Mouse (Mus musculus) ovary, postnatal 10 days (tissue): ENCODE data around the gene Etv6.
A peak's percentile ranks its signal among the peaks of the same experiment; 100 is the strongest.

Source experiments
- DNase-seq: peaks from one replicate; pipeline ENCODE4 v3.0.0; 2022; ENCODE audit warnings: low spot score

The Etv6 gene

GRCm38 (mm10) chr6:134078016-134078415 lies 42.5 kb downstream of the Etv6 start:
- DNase-seq, result no peak

DNA sequence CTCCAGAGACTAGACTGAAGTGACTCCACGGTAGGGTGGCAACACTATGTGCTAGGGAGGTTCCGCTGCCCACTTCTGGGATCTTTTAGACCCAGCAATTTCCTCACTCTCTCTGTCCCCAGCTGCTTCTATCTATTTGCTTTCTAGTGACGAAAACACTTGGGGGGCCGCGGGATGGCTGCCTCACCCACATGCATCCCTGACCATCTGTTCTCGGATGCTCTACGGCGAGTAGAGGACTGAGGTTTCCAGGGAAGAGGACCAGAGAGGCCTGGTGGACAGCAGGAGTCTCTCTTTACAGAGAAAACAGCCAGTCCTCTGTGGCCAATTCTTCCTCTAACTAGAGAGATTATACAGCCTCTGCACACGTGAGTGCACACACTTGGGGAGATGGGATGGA lies 43.6 kb downstream of the Etv6 start:
- DNase-seq, result no peak

DNA sequence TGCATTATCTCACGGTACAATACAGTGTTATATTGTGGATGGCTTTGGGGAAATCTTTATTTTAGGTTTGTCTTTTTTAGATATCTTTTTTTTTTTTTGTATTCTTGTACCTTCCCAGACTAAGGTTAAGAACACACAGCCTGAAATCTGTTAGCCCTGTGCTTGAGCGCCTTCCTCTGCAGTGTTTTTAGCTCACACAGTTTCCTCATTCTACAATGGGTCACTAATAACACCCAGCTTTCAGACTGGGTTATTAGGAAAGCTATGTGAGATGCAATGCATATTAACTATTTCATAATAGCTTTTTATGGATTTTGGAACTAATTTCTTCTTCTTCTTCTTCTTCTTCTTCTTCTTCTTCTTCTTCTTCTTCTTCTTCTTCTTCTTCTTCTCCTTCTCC lies 44.1 kb downstream of the Etv6 start:
- no peak for DNase-seq

- DNase-seq, result no peak
Measured at GRCm38 (mm10) chr6:134080946-134081345, 45.4 kb downstream of the Etv6 start.

GRCm38 (mm10) chr6:134082229-134082920 lies 46.9 kb downstream of the Etv6 start:
- DNase-seq, result no peak

DNA sequence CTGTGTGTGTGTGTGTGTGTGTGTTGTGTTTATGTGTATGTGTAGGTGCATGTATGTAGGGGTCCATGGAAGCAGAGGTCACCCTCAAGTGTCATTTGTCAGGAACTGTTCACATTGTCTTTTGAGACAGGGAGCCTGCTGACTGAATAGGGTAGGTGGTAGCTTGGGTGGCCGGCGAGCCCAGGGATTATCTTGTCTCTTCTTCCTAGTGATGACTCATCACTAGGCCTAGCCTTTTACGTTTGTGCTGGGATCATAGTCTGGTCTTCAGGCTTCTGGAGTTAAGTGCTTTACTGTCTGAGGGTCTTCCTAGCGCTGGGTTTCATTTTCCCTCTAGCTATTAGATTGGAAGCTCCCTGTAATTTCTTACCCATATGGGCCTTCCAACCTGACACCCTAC lies 47.9 kb downstream of the Etv6 start:
- DNase-seq, result no peak

DNA sequence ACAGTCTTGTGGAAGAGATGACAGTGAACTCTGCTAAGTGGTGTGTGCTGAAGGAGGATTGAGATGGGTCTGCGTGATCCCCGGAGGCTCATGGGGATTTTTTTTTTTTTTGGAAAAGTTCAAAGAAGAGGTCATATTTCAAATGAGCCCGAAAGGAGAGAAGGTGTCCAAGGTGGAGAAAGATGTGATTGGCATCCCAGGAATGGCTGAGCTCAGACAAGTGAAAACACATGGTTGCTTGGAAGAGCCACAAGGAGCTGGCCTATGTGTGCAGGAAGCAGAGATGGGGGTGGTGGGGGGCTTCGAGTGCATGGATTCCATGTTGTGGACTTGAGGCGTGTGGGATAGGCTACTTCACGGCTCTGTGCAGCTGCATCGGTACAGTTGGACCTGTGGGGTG lies 50.9 kb downstream of the Etv6 start:
- DNase-seq, result no peak

GRCm38 (mm10) chr6:134087709-134088108 lies 52.2 kb downstream of the Etv6 start:
- no peak for DNase-seq

DNA sequence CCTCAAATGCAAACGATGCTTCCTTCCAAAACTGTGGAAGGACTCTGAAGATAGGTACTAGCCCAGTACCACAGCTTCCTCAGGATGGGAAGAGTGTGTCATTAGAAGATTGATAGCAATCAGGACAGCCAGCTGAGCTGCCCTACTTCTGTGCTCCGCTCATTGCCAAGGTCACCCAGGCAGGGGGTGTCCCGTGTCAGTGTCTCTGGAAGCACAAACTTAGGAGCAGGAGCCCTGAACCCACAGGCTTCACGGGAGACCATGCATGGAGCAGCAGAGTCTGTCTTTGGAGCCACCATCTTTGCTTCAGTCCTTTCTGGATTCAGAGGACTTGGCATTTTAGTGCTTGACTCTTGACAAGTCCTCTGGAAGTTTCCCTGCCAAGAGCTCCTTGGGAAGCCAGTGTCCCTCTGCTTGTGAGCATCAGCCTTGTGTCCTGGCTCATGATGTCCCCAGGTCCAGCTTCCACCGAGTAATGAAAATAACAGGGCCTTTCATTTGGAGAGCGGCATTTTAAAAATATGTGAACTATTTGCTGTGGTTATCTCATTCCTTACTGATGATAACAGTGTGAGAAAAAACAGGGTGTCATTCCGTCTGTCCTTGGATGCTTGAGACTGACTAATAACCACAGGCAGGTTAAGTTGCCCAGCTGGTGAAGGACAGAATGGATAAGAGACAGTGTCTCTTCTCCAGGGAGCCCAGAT lies 54.3 kb downstream of the Etv6 start:
- DNase-seq, result no peak

- DNase-seq, result no peak
Measured at GRCm38 (mm10) chr6:134090378-134090692, 54.8 kb downstream of the Etv6 start.

- no peak for DNase-seq
Measured at GRCm38 (mm10) chr6:134090875-134091274, 55.4 kb downstream of the Etv6 start.

- DNase-seq, result no peak
Measured at GRCm38 (mm10) chr6:134091398-134091801, 55.9 kb downstream of the Etv6 start.

DNA sequence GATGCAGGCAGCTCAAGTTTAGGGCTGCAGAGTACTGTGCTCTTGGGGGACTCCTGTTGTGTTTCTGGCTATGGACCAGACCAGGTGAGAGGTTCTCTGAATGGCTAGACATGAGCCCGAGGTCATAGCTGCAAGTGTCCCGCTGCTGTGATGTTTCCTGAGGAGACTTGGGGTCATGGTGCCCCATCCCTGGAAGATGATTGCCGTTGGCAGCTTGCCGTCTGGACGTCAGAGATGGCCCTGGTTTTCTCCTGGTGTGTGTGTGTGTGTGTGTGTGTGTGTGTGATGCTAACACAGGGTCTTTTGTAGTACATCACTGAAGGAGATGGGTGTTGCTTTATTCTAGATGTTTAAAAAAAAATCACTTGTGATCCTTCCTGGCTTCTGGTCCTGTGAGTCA lies 58.6 kb downstream of the Etv6 start:
- no peak for DNase-seq

DNA sequence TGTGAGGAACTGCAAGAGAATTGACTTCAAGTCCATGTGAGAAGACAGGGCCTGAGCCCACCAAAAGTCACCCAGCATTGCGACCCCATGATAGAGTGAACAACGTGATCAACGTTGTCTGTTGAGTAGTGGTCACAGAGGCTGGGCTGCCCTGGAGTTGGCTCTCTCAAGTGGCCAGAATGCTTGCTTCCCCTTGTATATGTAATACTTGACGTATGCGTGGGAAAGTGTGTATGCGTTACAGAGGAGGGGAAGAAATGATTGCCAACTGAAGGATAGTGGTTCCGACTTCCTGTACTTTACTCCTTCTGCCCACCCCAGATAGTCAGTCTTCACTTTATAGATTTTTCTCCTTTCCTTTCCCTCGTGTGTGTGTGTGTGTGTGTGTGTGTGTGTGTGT lies 59.1 kb downstream of the Etv6 start:
- DNase-seq, result no peak

DNA sequence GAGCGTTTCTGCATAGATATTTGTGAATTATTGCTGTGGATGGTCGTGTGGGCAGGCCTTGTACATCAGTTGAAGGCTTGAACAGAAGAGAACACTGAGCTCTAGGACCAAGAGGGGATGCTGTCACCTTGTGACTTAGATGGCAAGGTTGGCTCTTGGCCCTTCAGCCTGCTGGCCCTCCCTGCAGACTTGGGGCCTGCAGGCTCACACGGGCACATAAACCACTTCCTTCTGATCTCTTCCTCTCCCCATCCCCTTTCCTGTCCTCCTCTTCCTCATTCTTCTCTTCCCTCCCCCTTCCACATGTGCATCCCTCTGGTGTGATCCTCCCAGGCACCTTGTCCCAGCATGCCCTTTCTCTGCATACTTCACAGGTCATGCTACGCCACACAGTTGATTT lies 60.1 kb downstream of the Etv6 start:
- DNase-seq, result no peak

- DNase-seq, result no peak
Measured at GRCm38 (mm10) chr6:134099976-134100743, 64.7 kb downstream of the Etv6 start.

DNA sequence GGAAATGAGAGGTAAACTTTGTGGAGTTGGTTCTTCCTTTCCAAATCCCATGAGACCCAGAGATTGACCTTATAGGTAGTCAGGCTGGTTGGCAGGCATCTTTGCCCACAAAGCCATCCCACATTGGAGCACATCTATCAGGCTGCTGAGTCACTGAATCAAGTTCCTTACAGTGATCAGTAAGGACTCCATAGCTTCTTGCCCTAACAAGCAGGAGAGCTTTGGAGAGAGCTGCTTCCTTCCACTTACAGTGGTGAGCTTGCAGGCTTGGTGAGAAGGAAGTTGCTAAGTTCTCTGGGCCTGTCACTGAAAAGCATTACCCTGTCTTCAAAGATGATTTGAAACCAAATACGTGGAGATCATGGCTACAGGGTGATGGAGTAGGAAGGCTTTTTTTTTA lies 66.9 kb downstream of the Etv6 start:
- no peak for DNase-seq

DNA sequence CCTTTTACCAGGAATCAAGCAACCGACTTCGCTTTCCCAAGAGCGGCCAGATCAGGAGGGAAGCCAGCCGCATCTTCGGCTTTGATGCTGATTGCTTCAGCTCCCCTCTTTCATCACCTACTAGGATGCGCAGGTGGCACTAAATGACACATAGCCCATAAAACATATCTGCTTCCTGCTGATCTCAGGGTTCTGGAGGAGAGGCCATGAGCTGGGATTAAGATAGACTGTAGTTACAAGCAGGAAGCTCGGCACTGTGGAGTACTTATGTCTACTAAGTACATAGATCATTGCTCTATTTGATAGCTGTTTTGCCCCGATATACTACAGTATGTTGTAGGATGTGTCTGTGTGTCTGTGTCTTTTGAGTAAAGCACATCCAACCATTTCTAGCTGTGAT lies 68.0 kb downstream of the Etv6 start:
- DNase-seq, result no peak

DNA sequence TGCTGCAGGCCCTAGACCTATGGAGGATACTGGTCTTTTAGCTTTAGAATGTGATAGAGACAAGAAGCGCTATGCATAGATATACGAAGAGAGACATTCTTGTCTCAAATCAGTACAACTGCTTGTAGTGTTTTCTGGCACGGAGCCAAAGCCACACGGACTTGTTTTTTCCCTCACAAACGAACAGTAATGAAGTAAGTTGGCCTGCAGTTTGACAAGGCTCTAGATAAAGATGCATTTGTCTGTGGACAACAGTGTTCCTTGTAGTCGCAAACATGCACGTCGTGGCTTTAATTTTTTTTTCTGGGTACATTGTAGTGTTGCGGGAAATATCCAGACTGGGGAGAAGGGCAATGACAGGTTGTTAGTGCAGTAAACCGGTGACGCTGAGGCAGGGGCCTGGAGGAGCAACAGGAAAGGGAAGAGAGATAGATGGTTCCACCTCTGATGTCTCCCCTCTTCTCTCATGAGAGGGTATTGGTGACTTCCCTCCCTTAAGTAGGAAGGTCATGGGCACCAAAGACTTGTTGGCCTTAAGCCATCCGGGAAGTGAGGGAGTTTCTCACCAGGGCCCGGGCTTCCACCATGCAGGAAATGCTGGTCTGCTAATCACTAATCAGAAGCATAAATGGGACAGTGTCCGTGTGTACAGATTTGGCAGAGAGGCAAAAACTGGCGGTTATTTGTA lies 70.2 kb downstream of the Etv6 start:
- peak; percentile 20 for DNase-seq

DNA sequence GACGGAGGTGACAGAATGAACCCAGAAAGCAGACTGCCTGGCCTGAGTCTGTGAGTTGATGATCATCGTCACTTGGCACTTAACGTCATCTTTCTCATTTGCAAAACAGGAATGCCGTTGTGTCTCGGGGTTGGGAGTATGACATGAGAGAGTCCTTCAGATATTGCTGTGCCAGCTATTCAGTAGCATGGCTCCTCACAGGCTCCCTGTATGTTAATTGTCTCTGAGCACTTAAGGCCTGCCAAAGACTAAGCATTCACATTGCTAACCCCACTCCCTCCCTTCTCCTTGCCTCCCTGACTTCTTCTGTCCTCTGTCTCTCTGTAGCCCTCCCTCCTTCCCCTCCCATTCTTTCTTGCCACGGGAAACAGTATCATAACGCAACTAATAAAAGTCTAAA lies 72.2 kb downstream of the Etv6 start:
- DNase-seq, result no peak

DNA sequence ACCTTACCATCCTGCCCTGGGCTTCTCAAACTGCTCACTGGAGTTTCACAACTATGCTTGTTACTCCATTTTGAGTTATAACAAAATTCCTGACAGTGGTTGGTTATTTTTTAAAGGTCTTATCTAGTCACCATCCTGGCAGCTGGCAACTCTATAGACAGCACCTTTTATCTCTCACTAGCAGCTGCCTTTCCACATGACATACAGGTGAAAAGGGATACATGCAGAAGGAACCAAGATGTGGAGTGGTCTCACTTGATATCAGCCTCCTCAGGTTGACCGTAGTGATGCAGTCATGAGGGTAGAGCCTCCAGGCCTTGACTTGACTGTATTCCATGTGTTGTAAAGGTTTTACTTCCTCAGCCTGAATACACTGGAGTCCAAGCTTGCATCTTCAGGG lies 74.2 kb downstream of the Etv6 start:
- no peak for DNase-seq

- DNase-seq, result no peak
Measured at GRCm38 (mm10) chr6:134110206-134110605, 74.7 kb downstream of the Etv6 start.

DNA sequence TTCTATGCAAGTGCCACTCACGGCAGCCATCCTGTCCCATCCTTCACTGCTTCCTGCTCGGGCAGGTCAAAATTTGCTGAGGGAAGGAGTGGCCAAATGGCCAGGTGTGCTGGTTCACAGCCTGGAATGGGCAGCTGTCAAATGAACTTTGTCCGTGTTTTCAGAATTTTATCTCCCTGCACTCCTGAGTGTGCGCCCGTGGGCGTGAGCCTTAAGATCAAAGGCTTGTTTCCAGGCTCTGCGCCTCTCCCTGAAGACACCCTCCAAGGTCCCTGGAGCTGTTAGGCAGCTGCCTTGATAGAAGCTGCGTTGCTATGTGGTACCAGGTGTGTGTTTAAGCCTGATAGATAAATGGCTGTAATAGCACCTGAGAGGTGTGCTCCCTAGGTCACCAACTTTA lies 76.1 kb downstream of the Etv6 start:
- DNase-seq, result no peak
